Mouse (Mus musculus) granulocyte monocyte progenitor cell, adult 5-6 weeks (primary cell): ENCODE results near the gene Scgb1b10. TPM values are rescaled to one million over a fixed set of nuclear protein-coding genes. Genes with fewer than 3 reads are reported as not detected.
"Not testable (repeated sequence)": the region's sequence is repeated elsewhere in the genome, so short reads cannot be mapped to it uniquely, and the experiment has no call there.

Experiments used
- ATAC-seq: replicated peaks from 2 replicates; pipeline ENCODE4 v1.8.0; 2016; ENCODE audit warnings: mild to moderate bottlenecking, moderate TSS enrichment, inconsistent platforms; ENCODE audit not compliant: poor library complexity, severe bottlenecking
- total RNA-seq, 2 experiments: library from RNA; stranded (forward) in 1 of 2; stranded (reverse) in 1 of 2; fragments of 200-712, 200-1000 nt in 1 of 2; fragments of >200 nt in 1 of 2; fragmentation: Nextera tagmentation in 1 of 2; gene quantifications; 2 replicates each; pipeline ENCODE4 v1.2.3; 2014 to 2017

The Scgb1b10 gene
- total RNA-seq (2014; fragmentation: Nextera tagmentation) (not detected in 2 replicates), total RNA-seq (2017) (not detected in 2 replicates)

GRCm38 (mm10) chr7:32100553-32100952 is at the start of gene Scgb1b10:
TSS of gene Scgb1b10 (plus strand) at chr7:32100853.
- ATAC-seq: not testable (repeated sequence)

Other genes starting within 250 kb of the Scgb1b10 start
- not detected in 2 replicates for gene Scgb2b11, start 110.3 kb downstream of the Scgb1b10 start, total RNA-seq (2014; fragmentation: Nextera tagmentation)
- gene Scgb2b11, start 110.3 kb downstream of the Scgb1b10 start, total RNA-seq (2017): not detected in 2 replicates
- gene Scgb1b11, start 122.0 kb downstream of the Scgb1b10 start, total RNA-seq (2014; fragmentation: Nextera tagmentation): not detected in 2 replicates
- not detected in 2 replicates for gene Scgb1b11, start 122.0 kb downstream of the Scgb1b10 start, total RNA-seq (2017)
- gene Scgb2b12, start 226.4 kb downstream of the Scgb1b10 start, total RNA-seq (2014; fragmentation: Nextera tagmentation): not detected in 2 replicates
- not detected in 2 replicates for gene Scgb2b12, start 226.4 kb downstream of the Scgb1b10 start, total RNA-seq (2017)
- not detected in 2 replicates for gene Scgb1b12, start 233.3 kb downstream of the Scgb1b10 start, total RNA-seq (2014; fragmentation: Nextera tagmentation)
- not detected in 2 replicates for gene Scgb1b12, start 233.3 kb downstream of the Scgb1b10 start, total RNA-seq (2017)